Mouse (Mus musculus) right cerebral cortex, postnatal 25 days (tissue): ENCODE measurements around the gene Ptprt.

Experiments
- DNase-seq: peaks from one replicate; pipeline ENCODE4 v3.0.0; 2022

The Ptprt gene

DNA sequence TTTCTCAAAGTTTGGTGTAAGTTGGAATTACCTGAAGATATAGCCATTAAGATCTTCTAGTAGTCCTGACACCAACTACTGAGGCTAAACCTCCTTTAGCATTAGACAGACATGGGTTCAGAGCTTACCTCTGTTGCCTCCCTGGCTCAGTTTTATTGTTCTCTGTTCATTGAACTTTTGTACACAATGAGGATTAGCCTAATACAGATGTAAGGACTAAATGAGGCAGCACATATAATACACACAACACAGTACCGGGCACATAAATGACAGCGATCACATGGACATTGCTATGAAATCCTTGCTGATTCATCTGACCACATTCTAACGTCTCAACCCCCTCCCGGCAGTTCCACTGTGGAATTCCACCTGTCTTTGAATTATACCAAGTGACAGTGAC lies 1003.9 kb downstream of the Ptprt start:
- DNase-seq: no peak

DNA sequence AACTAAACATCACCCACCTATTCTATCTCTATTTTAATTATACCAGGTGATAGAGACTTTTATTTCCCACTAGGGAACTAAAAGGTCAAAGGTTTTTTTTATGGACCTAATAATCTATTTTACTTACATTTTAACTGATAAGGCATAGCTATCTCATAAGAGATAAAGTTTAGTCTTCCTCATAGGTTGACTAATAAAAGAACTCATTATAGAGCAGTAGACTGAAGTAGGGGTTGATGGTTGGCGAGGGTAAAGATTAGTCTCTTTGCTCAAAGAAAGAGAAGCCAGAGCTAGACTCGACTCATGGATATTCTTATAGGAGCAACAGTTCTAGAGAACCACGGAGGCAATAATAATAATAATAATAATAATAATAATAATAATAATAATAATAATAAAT lies 1004.3 kb downstream of the Ptprt start:
- DNase-seq: no peak

- no peak for DNase-seq
Observed at GRCm38 (mm10) chr2:161640805-161641204, 1020.1 kb downstream of the Ptprt start.

DNA sequence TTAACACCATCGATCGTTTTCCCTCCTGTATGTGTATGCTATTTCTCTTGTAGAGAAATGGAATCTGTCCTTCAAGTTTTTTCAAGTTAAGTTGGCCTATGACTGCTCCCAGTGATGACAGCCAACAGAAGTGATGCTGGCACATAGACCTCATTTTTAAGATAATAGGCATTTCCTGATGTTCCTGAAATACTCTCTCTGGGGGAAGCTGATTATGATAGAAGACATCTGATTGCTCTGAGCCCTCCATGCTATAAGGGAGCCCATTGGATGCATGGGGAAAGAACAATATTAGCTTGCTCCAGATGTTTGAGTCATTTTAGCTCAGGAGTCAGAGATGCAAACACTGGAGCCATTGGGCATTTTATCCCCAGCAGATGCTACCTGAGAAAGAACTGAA lies 1026.9 kb downstream of the Ptprt start:
- DNase-seq: no peak

DNA sequence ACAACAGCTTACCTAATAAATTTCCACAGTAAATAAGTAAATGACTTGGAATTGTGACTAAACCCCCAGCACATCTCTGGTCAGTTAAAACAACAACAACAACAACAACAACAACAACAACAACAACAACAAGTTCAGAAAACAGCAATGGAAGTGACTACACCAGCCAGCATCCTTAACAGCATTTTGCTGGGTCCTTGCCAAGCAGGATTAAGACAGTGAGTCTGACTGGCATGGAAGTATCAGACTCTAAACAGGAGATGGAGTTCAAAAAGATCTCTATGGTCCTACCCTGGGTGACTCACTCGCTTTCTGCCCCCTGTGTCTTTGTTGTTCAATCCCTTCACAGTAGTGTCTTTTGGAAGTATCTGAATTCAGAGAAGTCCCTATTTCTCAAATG lies 1035.1 kb downstream of the Ptprt start:
- no peak for DNase-seq

GRCm38 (mm10) chr2:161608401-161608800 lies 1052.5 kb downstream of the Ptprt start:
- DNase-seq: no peak

DNA sequence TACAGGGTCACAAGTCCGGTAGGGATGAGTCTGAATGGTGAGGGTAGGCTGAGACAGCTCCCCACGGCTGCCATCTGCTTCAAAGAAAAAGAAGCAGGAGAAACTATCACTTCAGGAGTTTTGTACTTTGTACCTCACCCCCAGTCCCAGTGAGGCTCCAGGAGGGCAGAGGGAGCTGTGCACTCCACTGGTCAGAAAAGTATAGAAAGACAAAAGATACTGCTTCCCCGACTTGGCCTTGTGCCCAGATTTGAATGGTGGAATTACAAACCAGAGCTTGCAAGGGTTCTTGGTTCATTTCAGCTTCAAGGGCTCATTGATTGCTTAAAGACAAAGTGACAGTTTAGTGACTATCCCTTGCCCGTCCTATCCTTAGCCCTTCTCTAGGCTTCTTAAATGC lies 1053.6 kb downstream of the Ptprt start:
- no peak for DNase-seq

- DNase-seq: no peak
Observed at GRCm38 (mm10) chr2:161600206-161600808, 1060.6 kb downstream of the Ptprt start.

- DNase-seq: no peak
Observed at GRCm38 (mm10) chr2:161593391-161594152, 1067.4 kb downstream of the Ptprt start.

DNA sequence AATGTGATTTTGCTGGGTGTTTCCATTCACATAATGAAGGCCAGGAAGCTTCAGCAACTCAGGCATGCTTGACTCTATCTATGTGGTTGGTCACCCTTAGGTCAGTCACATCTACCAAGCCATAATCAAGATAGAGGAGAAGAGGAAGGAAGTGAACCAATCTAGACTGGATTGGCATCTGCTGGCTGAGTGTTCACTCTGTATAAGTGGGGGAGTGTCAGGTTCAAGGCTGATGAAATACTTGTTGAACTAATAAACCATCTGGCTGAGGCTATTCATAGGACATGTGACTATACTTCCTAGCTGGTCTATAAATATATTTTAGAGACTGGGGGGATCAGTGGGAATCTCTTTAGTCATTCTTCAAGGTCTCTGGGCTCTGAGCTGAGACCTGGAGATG lies 1086.5 kb downstream of the Ptprt start:
- no peak for DNase-seq

GRCm38 (mm10) chr2:161572201-161572600 lies 1088.7 kb downstream of the Ptprt start:
- DNase-seq: no peak

DNA sequence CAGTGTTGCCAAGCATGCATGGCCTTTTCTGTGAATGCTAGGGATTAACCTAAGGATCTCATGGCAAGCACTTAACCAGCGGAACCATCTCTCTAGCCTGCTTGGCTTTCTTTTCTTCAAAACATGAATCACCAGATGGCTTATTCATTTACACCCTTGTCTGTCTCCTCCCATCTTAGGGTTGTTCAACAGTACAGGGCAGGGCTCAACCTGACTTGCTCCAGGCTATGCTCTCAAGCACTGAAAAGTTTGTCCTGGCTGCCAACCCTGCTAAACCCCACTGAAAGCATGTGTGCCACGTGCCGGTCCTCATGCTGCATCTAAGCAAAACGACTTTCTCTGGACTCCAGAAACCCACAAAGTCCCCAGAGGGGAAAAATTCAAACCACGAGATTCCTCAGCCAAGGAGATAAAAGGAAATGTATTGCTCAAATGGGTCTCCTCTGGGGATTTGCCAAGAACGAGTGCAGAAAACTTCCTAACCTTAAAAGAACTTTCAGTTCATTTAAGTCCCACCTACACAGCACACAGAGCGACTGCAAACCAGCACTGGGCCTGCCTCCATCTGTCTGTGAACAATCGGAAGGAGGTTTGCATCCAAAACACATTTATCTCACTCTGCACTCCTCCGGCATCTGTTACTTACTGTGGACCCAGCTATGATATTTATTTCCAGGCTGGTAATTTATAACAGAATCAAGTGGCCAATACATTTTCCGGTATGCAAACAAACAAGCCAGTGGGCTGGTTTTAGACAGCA lies 1090.5 kb downstream of the Ptprt start:
- DNase-seq: peak; percentile 24

GRCm38 (mm10) chr2:161561502-161561901 lies 1099.4 kb downstream of the Ptprt start:
- DNase-seq: peak; percentile 32

GRCm38 (mm10) chr2:161557874-161558273 lies 1103.1 kb downstream of the Ptprt start:
- DNase-seq: no peak

GRCm38 (mm10) chr2:161553651-161554050 lies 1107.3 kb downstream of the Ptprt start:
- no peak for DNase-seq

DNA sequence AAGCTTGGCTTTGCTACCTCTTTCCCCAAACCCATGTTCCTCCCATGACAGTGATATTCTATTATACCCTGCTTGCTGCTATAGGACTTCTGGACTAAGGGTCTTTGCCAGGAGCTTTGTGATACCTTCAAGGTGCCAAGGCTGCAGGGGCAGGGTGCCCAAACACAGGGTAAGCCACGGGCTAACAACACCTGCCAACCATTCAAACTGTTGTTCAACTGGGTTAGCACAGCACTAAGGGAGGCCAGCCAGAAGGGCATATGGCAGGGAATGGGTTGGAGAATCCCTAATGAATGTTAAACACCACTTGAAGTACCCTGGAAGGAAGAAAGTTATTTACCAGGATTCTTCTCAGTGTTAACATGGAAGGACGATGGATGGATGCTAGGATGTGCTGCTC lies 1108.9 kb downstream of the Ptprt start:
- no peak for DNase-seq

- DNase-seq: no peak
Observed at GRCm38 (mm10) chr2:161549577-161549976, 1111.4 kb downstream of the Ptprt start.

GRCm38 (mm10) chr2:161547318-161547717 lies 1113.6 kb downstream of the Ptprt start:
- DNase-seq: no peak

- no peak for DNase-seq
Observed at GRCm38 (mm10) chr2:161545406-161545805, 1115.5 kb downstream of the Ptprt start.

GRCm38 (mm10) chr2:161534151-161534550 lies 1126.8 kb downstream of the Ptprt start:
- no peak for DNase-seq

GRCm38 (mm10) chr2:161527192-161527591 lies 1133.8 kb downstream of the Ptprt start:
- DNase-seq: no peak

DNA sequence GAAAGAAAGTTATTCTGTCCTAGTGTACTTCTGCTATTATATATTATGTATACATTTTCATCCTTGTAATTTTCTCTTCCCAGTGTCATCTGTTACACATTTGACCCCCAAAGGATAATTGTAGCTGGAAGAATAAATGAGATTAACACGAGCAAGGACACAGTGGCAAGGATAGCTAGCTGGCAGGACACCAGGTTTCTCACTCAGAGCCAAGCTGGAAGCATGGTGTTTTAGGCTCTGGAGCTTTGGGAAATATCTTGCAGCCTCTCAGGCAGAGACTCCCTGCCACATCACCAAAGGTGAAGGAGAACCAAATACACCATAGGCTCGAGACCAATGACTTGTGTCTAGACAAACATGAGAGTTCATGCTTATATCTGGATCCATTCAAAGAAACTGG lies 1141.3 kb downstream of the Ptprt start:
- no peak for DNase-seq

DNA sequence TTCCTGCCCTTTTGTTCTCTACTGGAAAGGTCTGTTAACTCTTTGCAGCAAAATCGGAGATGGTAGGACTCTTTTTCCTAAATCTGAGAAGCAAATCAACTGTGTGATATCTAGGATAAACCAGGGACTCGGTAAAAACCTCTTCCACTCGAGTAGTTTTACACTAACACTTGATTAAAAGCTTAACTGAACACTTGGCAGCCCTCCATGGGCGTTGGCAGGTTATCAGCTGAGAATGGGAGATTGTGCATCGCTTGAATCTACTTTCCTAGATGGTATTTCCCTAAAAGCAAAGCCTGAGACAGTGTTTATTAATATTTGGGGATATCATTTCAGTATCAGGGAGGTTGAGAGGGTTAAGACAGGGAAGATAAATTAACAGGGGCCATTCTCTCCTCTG lies 1144.0 kb downstream of the Ptprt start:
- DNase-seq: peak; percentile 27

- DNase-seq: no peak
Observed at GRCm38 (mm10) chr2:161513256-161513655, 1147.7 kb downstream of the Ptprt start.
